Comparison of ENCODE assay signal across 8 mouse cellular contexts in genomic region chr3:115689352-115689751, GRCm38 (mm10). TPM values are rescaled to one million over a fixed set of nuclear protein-coding genes. Genes with fewer than 3 reads are reported as not detected.
DNase-seq lines count a peak whose midpoint lies in the region; ATAC-seq lines count a peak whose summit lies in the region.

No protein-coding gene starts in this region.

- peak overlapping the region; percentile 45 for H3K27ac ChIP-seq in liver, embryonic 13.5 days

- H3K4me3 ChIP-seq in liver, embryonic 13.5 days (replicated peaks): no peak overlapping the region

- H3K9ac ChIP-seq in liver, embryonic 13.5 days: no peak overlapping the region

- intact Hi-C loops in gastrocnemius, postnatal 14 days (cut with DNase I; ENCODE audit: low total_unique reads): no loop called here

- peaks cover 9% of the 10 kb centered on the region; the same call in 1 of the 2 replicates for H3K4me1 ChIP-seq in liver, embryonic 13.5 days (replicated peaks)

- H3K27me3 ChIP-seq in liver, embryonic 13.5 days: no peaks in the 10 kb centered on the region

- ATAC-seq in liver, embryonic 13.5 days (ENCODE audit: low read depth): no peak

- H3K36me3 ChIP-seq in liver, embryonic 13.5 days: no peaks in the 10 kb centered on the region

- H3K4me2 ChIP-seq in liver, embryonic 13.5 days: peak overlapping the region; percentile 2; the same call in 1 of the 2 replicates

- WGBS in liver, embryonic 13.5 days (ENCODE audit: insufficient replicate concordance): 16% methylated on average over 8 of the region's 8 CpGs

- DNase-seq in gastrocnemius, postnatal 25 days: peak; percentile 17
- DNase-seq in gastrocnemius, postnatal 14 days: no peak
- peak; percentile 71 for DNase-seq in CD4-positive helper T cell, adult 2 months (ENCODE audit: low read depth, low spot score)
- peak; percentile 41 for DNase-seq in embryo, embryonic 10.5 days (ENCODE audit: low spot score)
- no peak for DNase-seq in liver, embryonic 13.5 days
- DNase-seq in yolk sac, embryonic 10.5 days (ENCODE audit: low spot score): peak; percentile 57
- no peak for DNase-seq in spleen, postnatal 14 days (ENCODE audit: low spot score in 2 of 2)
- no peak for DNase-seq in gastrocnemius, adult 18-20 months (ENCODE audit: low spot score)

- no peaks in the 10 kb centered on the region for H3K9me3 ChIP-seq in liver, embryonic 13.5 days (replicated peaks)

RNA-seq across cellular contexts. Expression of gene S1pr1, which starts 25.5 kb away (rescaled TPM):
- 10 to 100 TPM; 17.0 to 18.8 TPM for total RNA-seq in gastrocnemius, postnatal 25 days (2021)
- 10 to 100 TPM; 19.7 to 43.0 TPM for total RNA-seq in gastrocnemius, postnatal 14 days (2021)
- 7.5 and 10.7 TPM in 2 replicates for polyA plus RNA-seq in liver, embryonic 13.5 days (2015; fragmentation: Nextera tagmentation; extraction: Ambion mirVana)
- 10 to 100 TPM; 17.9 to 24.8 TPM for total RNA-seq in gastrocnemius, adult 18-20 months (2021)

Comparison
In these comparisons a context has a peak if more than half of its experiments do, and no peak if none do; other contexts are left out.
1. DNase-seq: peak in gastrocnemius, postnatal 25 days (single experiment), CD4-positive helper T cell, adult 2 months (single experiment), embryo, embryonic 10.5 days (single experiment) and yolk sac, embryonic 10.5 days (single experiment); none in gastrocnemius, postnatal 14 days (single experiment), liver, embryonic 13.5 days (single experiment), spleen, postnatal 14 days (0 of 2) and gastrocnemius, adult 18-20 months (single experiment).